Mouse (Mus musculus) forebrain, embryonic 10.5 days (tissue): ENCODE data around the gene Nudt17. TPM values are rescaled to one million over a fixed set of nuclear protein-coding genes. Genes with fewer than 3 reads are reported as not detected.
"Not testable (repeated sequence)": the region's sequence is repeated elsewhere in the genome, so short reads cannot be mapped to it uniquely, and the experiment has no call there.

Source experiments
- DNase-seq: peaks from one replicate; pipeline ENCODE4 v3.0.0-alpha.2; 2017; ENCODE audit warnings: low spot score; ENCODE audit errors: extremely low spot score
- H3K27ac ChIP-seq: fragments of 300-500 bp; sonication (generic); 2 replicates; pipeline ENCODE4 v1.5.1; 2016; ENCODE audit warnings: mild to moderate bottlenecking
- H3K27me3 ChIP-seq: fragments of 300-500 bp; sonication (generic); 2 replicates; pipeline ENCODE4 v1.6.1; 2016; ENCODE audit warnings: mild to moderate bottlenecking; ENCODE audit not compliant: poor library complexity, severe bottlenecking
- H3K36me3 ChIP-seq: fragments of 300-500 bp; sonication (generic); replicated peaks from 2 replicates; pipeline ENCODE4 v1.6.1; 2016; ENCODE audit warnings: mild to moderate bottlenecking, moderate library complexity
- H3K4me1 ChIP-seq: fragments of 300-500 bp; sonication (generic); 2 replicates; pipeline ENCODE4 v1.6.1; 2016
- H3K4me3 ChIP-seq: fragments of 300-500 bp; sonication (generic); 2 replicates; pipeline ENCODE4 v1.5.1; 2016; ENCODE audit warnings: mild to moderate bottlenecking, moderate library complexity
- H3K9me3 ChIP-seq: fragments of 300-500 bp; sonication (generic); 2 replicates; pipeline ENCODE4 v1.6.1; 2016; ENCODE audit warnings: mild to moderate bottlenecking, moderate library complexity
- WGBS: fragments of 180-500 bp; shearing (Covaris S2); methylation state at CpG from one replicate; pipeline ENCODE4 v1.1.7; 2016; 5-methylcytosine and 5-hydroxymethylcytosine counted together
- polyA plus RNA-seq: library from polyadenylated mRNA; unstranded; fragments of >200 nt; fragmentation: Nextera tagmentation; extraction: Ambion mirVana; gene quantifications from 2 replicates; pipeline ENCODE4 v1.2.1, GENCODE M21; 2016

The Nudt17 gene
- polyA plus RNA-seq, 1 experiment from 2014 or later: 13.7 TPM

GRCm38 (mm10) chr3:96698993-96699690 is 9.2 kb downstream of the Nudt17 start:
- WGBS: 54% methylated on average over 19 of the region's 19 CpGs
- Histone ChIP-seq H3K36me3 (peaks cover 47% of the 10 kb centered on the region), H3K27me3 (no peaks in the 10 kb centered on the region), H3K4me3 (no peak overlapping the region), H3K4me1 (peaks cover 47% of the 10 kb centered on the region), H3K9me3 (no peaks in the 10 kb centered on the region), H3K27ac (no peak overlapping the region)
- no peak for DNase-seq

- Histone ChIP-seq H3K36me3 (peaks cover 28% of the 10 kb centered on the region), H3K4me3 (peak overlapping the region; percentile 86), H3K9me3 (no peaks in the 10 kb centered on the region), H3K4me1 (peaks cover 54% of the 10 kb centered on the region), H3K27ac (peak overlapping the region; percentile 98), H3K27me3 (no peaks in the 10 kb centered on the region)
- peak; percentile 88 for DNase-seq
- WGBS: under 1% methylated on average over 85 of the region's 85 CpGs
Observed at GRCm38 (mm10) chr3:96696766-96697732, 11.3 kb downstream of the Nudt17 start.

- H3K36me3 ChIP-seq: peaks cover 20% of the 10 kb centered on the region
- DNase-seq: peak; percentile 84
- peak within 1 kb of the TSS; percentile 98 for H3K27ac ChIP-seq
- under 1% methylated on average over 35 of the region's 35 CpGs for WGBS
- H3K27me3 ChIP-seq: no peaks in the 10 kb centered on the region
- H3K4me1 ChIP-seq: peaks cover 54% of the 10 kb centered on the region
- H3K4me3 ChIP-seq: peak within 1 kb of the TSS; percentile 86
- no peaks in the 10 kb centered on the region for H3K9me3 ChIP-seq
Observed at GRCm38 (mm10) chr3:96696198-96696765, 12.1 kb downstream of the Nudt17 start, which contains the start of gene Pias3. Gene Pias3 (plus strand): TSS chr3:96696384.

GRCm38 (mm10) chr3:96693579-96693978 is 14.8 kb downstream of the Nudt17 start:
- Histone ChIP-seq H3K9me3 (no peaks in the 10 kb centered on the region), H3K4me1 (peaks cover 53% of the 10 kb centered on the region)

GRCm38 (mm10) chr3:96692506-96692905 is 15.9 kb downstream of the Nudt17 start:
- peaks cover 13% of the 10 kb centered on the region for H3K27me3 ChIP-seq
- no peak overlapping the region for H3K4me3 ChIP-seq
- H3K27ac ChIP-seq: peak overlapping the region; percentile 51; the same call in 1 of the 2 replicates
- WGBS: 17% methylated on average over 3 of the region's 3 CpGs
- H3K9me3 ChIP-seq: no peaks in the 10 kb centered on the region
- H3K4me1 ChIP-seq: peaks cover 45% of the 10 kb centered on the region
- no peak for DNase-seq
- no peaks in the 10 kb centered on the region for H3K36me3 ChIP-seq

More at GRCm38 (mm10) chr3:96693579-96693978, 14.8 kb downstream of the Nudt17 start:
- peaks cover 13% of the 10 kb centered on the region for H3K27me3 ChIP-seq
- WGBS: 95% methylated on average over 1 of the region's 1 CpGs
- no peak overlapping the region for H3K27ac ChIP-seq
- no peaks in the 10 kb centered on the region for H3K36me3 ChIP-seq
- no peak for DNase-seq
- H3K4me3 ChIP-seq: no peak overlapping the region

- Histone ChIP-seq H3K36me3 (no peaks in the 10 kb centered on the region), H3K4me1 (peaks cover 25% of the 10 kb centered on the region)
Observed at GRCm38 (mm10) chr3:96690298-96690697, 18.1 kb downstream of the Nudt17 start.

GRCm38 (mm10) chr3:96688854-96689253 is 19.5 kb downstream of the Nudt17 start:
- 87% methylated on average over 11 of the region's 11 CpGs for WGBS
- Histone ChIP-seq H3K4me3 (no peak overlapping the region), H3K27me3 (peaks cover 35% of the 10 kb centered on the region), H3K27ac (no peak overlapping the region), H3K9me3 (no peaks in the 10 kb centered on the region), H3K4me1 (peaks cover 33% of the 10 kb centered on the region), H3K36me3 (no peaks in the 10 kb centered on the region)
- DNase-seq: no peak

More at GRCm38 (mm10) chr3:96690298-96690697, 18.1 kb downstream of the Nudt17 start:
- no peak for DNase-seq
- Histone ChIP-seq H3K9me3 (no peaks in the 10 kb centered on the region), H3K27ac (no peak overlapping the region), H3K4me3 (no peak overlapping the region), H3K27me3 (peaks cover 21% of the 10 kb centered on the region)
- WGBS: 59% methylated on average over 3 of the region's 3 CpGs

GRCm38 (mm10) chr3:96686057-96686456 is 22.3 kb downstream of the Nudt17 start:
- not testable (repeated sequence) for H3K9me3 ChIP-seq, H3K36me3 ChIP-seq, H3K27ac ChIP-seq, H3K4me3 ChIP-seq, DNase-seq
- peaks cover 53% of the 10 kb centered on the region for H3K27me3 ChIP-seq
- 94% methylated on average over 5 of the region's 5 CpGs for WGBS
- peaks cover 25% of the 10 kb centered on the region for H3K4me1 ChIP-seq

GRCm38 (mm10) chr3:96684822-96685156 is 23.6 kb downstream of the Nudt17 start:
- Histone ChIP-seq H3K27ac (peak overlapping the region; percentile 3; the same call in 1 of the 2 replicates), H3K27me3 (peaks cover 63% of the 10 kb centered on the region), H3K4me3 (peak overlapping the region; percentile 27), H3K36me3 (no peaks in the 10 kb centered on the region), H3K9me3 (no peaks in the 10 kb centered on the region), H3K4me1 (peaks cover 23% of the 10 kb centered on the region)
- whole genome bisulfite sequencing: 44% methylated on average over 28 of the region's 28 CpGs
- no peak for DNase-seq

GRCm38 (mm10) chr3:96684151-96684821 is 24.1 kb downstream of the Nudt17 start:
- Histone ChIP-seq H3K4me3 (peak overlapping the region; percentile 27), H3K27ac (peak overlapping the region; percentile 3; the same call in 1 of the 2 replicates), H3K9me3 (no peaks in the 10 kb centered on the region), H3K36me3 (no peaks in the 10 kb centered on the region), H3K27me3 (peaks cover 63% of the 10 kb centered on the region), H3K4me1 (peaks cover 18% of the 10 kb centered on the region)
- 59% methylated on average over 17 of the region's 17 CpGs for WGBS
- DNase-seq: no peak

- peaks cover 65% of the 10 kb centered on the region for H3K27me3 ChIP-seq
- H3K36me3 ChIP-seq: no peaks in the 10 kb centered on the region
- H3K9me3 ChIP-seq: no peaks in the 10 kb centered on the region
- H3K4me1 ChIP-seq: peaks cover 15% of the 10 kb centered on the region
- no peak overlapping the region for H3K4me3 ChIP-seq
- no peak for DNase-seq
- no peak overlapping the region for H3K27ac ChIP-seq
- WGBS: 87% methylated on average over 3 of the region's 3 CpGs
Observed at GRCm38 (mm10) chr3:96683496-96683895, 24.9 kb downstream of the Nudt17 start.
